Mouse (Mus musculus) embryonic facial prominence, embryonic 15.5 days (tissue): ENCODE measurements around the gene Col16a1. TPM values are rescaled to one million over a fixed set of nuclear protein-coding genes. Genes with fewer than 3 reads are reported as not detected.

Source experiments
- ATAC-seq: fragments of 200-750 bp; cut with Nextera tagmentation; 2 replicates; pipeline ENCODE4 v1.8.0; 2017; ENCODE audit warnings: low read depth, moderate TSS enrichment; ENCODE audit not compliant: insufficient number of reproducible peaks, low FRiP score, low TSS enrichment
- H3K27ac ChIP-seq: fragments of 300-500 bp; sonication (generic); replicated peaks from 2 replicates; pipeline ENCODE4 v1.5.1; 2015; ENCODE audit warnings: mild to moderate bottlenecking, inconsistent platforms
- H3K27me3 ChIP-seq: fragments of 300-500 bp; sonication (generic); 2 replicates; pipeline ENCODE4 v1.6.1; 2015; ENCODE audit warnings: inconsistent platforms
- H3K36me3 ChIP-seq: fragments of 300-500 bp; sonication (generic); 2 replicates; pipeline ENCODE4 v1.6.1; 2015; ENCODE audit warnings: mild to moderate bottlenecking, inconsistent platforms
- H3K4me1 ChIP-seq: fragments of 300-500 bp; sonication (generic); 2 replicates; pipeline ENCODE4 v1.6.1; 2015; ENCODE audit warnings: inconsistent platforms
- H3K4me2 ChIP-seq: fragments of 300-500 bp; sonication (generic); replicated peaks from 2 replicates; pipeline ENCODE4 v1.6.1; 2015; ENCODE audit warnings: mild to moderate bottlenecking, inconsistent platforms
- H3K4me3 ChIP-seq: fragments of 300-500 bp; sonication (generic); replicated peaks from 2 replicates; pipeline ENCODE4 v1.5.1; 2015; ENCODE audit warnings: mild to moderate bottlenecking, inconsistent platforms
- H3K9ac ChIP-seq: fragments of 300-500 bp; sonication (generic); 2 replicates; pipeline ENCODE4 v1.6.1; 2015; ENCODE audit warnings: inconsistent platforms
- H3K9me3 ChIP-seq: fragments of 300-500 bp; sonication (generic); replicated peaks from 2 replicates; pipeline ENCODE4 v1.6.1; 2016; ENCODE audit warnings: inconsistent platforms
- WGBS: fragments of 180-500 bp; shearing (Covaris S2); methylation state at CpG from one replicate; pipeline ENCODE4 v1.1.7; 2015; 5-methylcytosine and 5-hydroxymethylcytosine counted together
- polyA plus RNA-seq: library from polyadenylated mRNA; unstranded; fragments of >200 nt; fragmentation: Nextera tagmentation; extraction: Ambion mirVana; gene quantifications from 2 replicates; pipeline ENCODE4 v1.2.1, GENCODE M21; 2015

The Col16a1 gene
- polyA plus RNA-seq, 1 experiment from 2014 or later: 190 TPM

- peaks cover 5% of the 10 kb centered on the region; the same call in 1 of the 2 replicates for H3K4me1 ChIP-seq
- no peaks in the 10 kb centered on the region for H3K27me3 ChIP-seq
- no peak overlapping the region for H3K27ac ChIP-seq
- WGBS: 16% methylated on average over 8 of the region's 8 CpGs
- no peak overlapping the region for H3K4me3 ChIP-seq
- H3K4me2 ChIP-seq: no peak overlapping the region
- H3K36me3 ChIP-seq: peaks cover 43% of the 10 kb centered on the region
- no peak for ATAC-seq
- H3K9ac ChIP-seq: no peak overlapping the region
- no peaks in the 10 kb centered on the region for H3K9me3 ChIP-seq
Observed at GRCm38 (mm10) chr4:130066816-130067215, 19.2 kb downstream of the Col16a1 start.

- no peaks in the 10 kb centered on the region for H3K9me3 ChIP-seq
- peaks cover 13% of the 10 kb centered on the region; the same call in 1 of the 2 replicates for H3K4me1 ChIP-seq
- H3K4me3 ChIP-seq: no peak overlapping the region
- no peak overlapping the region for H3K4me2 ChIP-seq
- peaks cover 48% of the 10 kb centered on the region for H3K36me3 ChIP-seq
- 37% methylated on average over 3 of the region's 3 CpGs for WGBS
- no peak for ATAC-seq
- no peak overlapping the region for H3K9ac ChIP-seq
- H3K27me3 ChIP-seq: no peaks in the 10 kb centered on the region
- no peak overlapping the region for H3K27ac ChIP-seq
Observed at GRCm38 (mm10) chr4:130070523-130070922, 22.9 kb downstream of the Col16a1 start.

GRCm38 (mm10) chr4:130071758-130072157 is 24.1 kb downstream of the Col16a1 start:
- H3K4me3 ChIP-seq: no peak overlapping the region
- peaks cover 52% of the 10 kb centered on the region for H3K36me3 ChIP-seq
- H3K9ac ChIP-seq: no peak overlapping the region
- ATAC-seq: no peak
- peaks cover 10% of the 10 kb centered on the region; the same call in 1 of the 2 replicates for H3K4me1 ChIP-seq
- H3K27me3 ChIP-seq: peaks cover 8% of the 10 kb centered on the region; the same call in 1 of the 2 replicates
- H3K9me3 ChIP-seq: no peaks in the 10 kb centered on the region
- H3K4me2 ChIP-seq: no peak overlapping the region
- no peak overlapping the region for H3K27ac ChIP-seq
- 81% methylated on average over 2 of the region's 2 CpGs for WGBS

GRCm38 (mm10) chr4:130073367-130073766 is 25.7 kb downstream of the Col16a1 start:
- ATAC-seq: no peak
- 75% methylated on average over 4 of the region's 4 CpGs for WGBS

GRCm38 (mm10) chr4:130074761-130075515 is 27.3 kb downstream of the Col16a1 start:
- Histone ChIP-seq H3K9me3 (no peaks in the 10 kb centered on the region), H3K4me2 (no peak overlapping the region), H3K27me3 (peaks cover 8% of the 10 kb centered on the region; the same call in 1 of the 2 replicates), H3K9ac (no peak overlapping the region), H3K27ac (no peak overlapping the region), H3K4me3 (no peak overlapping the region), H3K4me1 (peaks cover 21% of the 10 kb centered on the region), H3K36me3 (peaks cover 51% of the 10 kb centered on the region)
- WGBS: 57% methylated on average over 17 of the region's 17 CpGs
- peak; percentile 13; the same call in 1 of the 2 replicates for ATAC-seq

More at GRCm38 (mm10) chr4:130073367-130073766, 25.7 kb downstream of the Col16a1 start:
- Histone ChIP-seq H3K9me3 (no peaks in the 10 kb centered on the region), H3K9ac (no peak overlapping the region), H3K27ac (no peak overlapping the region), H3K36me3 (peaks cover 56% of the 10 kb centered on the region), H3K4me1 (peaks cover 11% of the 10 kb centered on the region; the same call in 1 of the 2 replicates), H3K4me3 (no peak overlapping the region), H3K4me2 (no peak overlapping the region), H3K27me3 (peaks cover 8% of the 10 kb centered on the region; the same call in 1 of the 2 replicates)

GRCm38 (mm10) chr4:130076856-130077255 is 29.2 kb downstream of the Col16a1 start:
- Histone ChIP-seq H3K4me2 (no peak overlapping the region), H3K4me1 (peaks cover 36% of the 10 kb centered on the region), H3K9ac (no peak overlapping the region), H3K27me3 (peaks cover 8% of the 10 kb centered on the region; the same call in 1 of the 2 replicates), H3K27ac (no peak overlapping the region), H3K4me3 (no peak overlapping the region), H3K36me3 (peaks cover 48% of the 10 kb centered on the region), H3K9me3 (no peaks in the 10 kb centered on the region)
- WGBS: 54% methylated on average over 8 of the region's 8 CpGs
- ATAC-seq: no peak

- H3K4me1 ChIP-seq: peaks cover 41% of the 10 kb centered on the region
- peaks cover 32% of the 10 kb centered on the region for H3K36me3 ChIP-seq
- H3K27me3 ChIP-seq: peaks cover 8% of the 10 kb centered on the region; the same call in 1 of the 2 replicates
- H3K9me3 ChIP-seq: no peaks in the 10 kb centered on the region
- WGBS: 41% methylated on average over 17 of the region's 17 CpGs
- ATAC-seq: peak; percentile 27; the same call in 1 of the 2 replicates
- H3K27ac ChIP-seq: peak overlapping the region; percentile 34
- no peak overlapping the region for H3K9ac ChIP-seq
- no peak overlapping the region for H3K4me3 ChIP-seq
- H3K4me2 ChIP-seq: no peak overlapping the region
Observed at GRCm38 (mm10) chr4:130078816-130079485, 31.3 kb downstream of the Col16a1 start.

GRCm38 (mm10) chr4:130079521-130079920 is 31.9 kb downstream of the Col16a1 start:
- 36% methylated on average over 3 of the region's 3 CpGs for WGBS
- Histone ChIP-seq H3K27me3 (peaks cover 8% of the 10 kb centered on the region; the same call in 1 of the 2 replicates), H3K9me3 (no peaks in the 10 kb centered on the region), H3K9ac (no peak overlapping the region), H3K36me3 (peaks cover 26% of the 10 kb centered on the region), H3K27ac (peak overlapping the region; percentile 34; the same call in 1 of the 2 replicates), H3K4me3 (no peak overlapping the region), H3K4me2 (no peak overlapping the region), H3K4me1 (peaks cover 45% of the 10 kb centered on the region)
- ATAC-seq: no peak

GRCm38 (mm10) chr4:130081345-130082190 is 33.9 kb downstream of the Col16a1 start:
- Histone ChIP-seq H3K27ac (0 out of 2 replicates have a peak overlapping the region, but pooled peaks have one; percentile 22), H3K4me1 (peaks cover 37% of the 10 kb centered on the region), H3K27me3 (no peaks in the 10 kb centered on the region), H3K4me2 (no peak overlapping the region), H3K9ac (no peak overlapping the region), H3K36me3 (peaks cover 17% of the 10 kb centered on the region), H3K9me3 (no peaks in the 10 kb centered on the region), H3K4me3 (no peak overlapping the region)
- WGBS: 67% methylated on average over 19 of the region's 19 CpGs
- no peak for ATAC-seq

- Histone ChIP-seq H3K27me3 (no peaks in the 10 kb centered on the region), H3K36me3 (peaks cover 11% of the 10 kb centered on the region), H3K9me3 (no peaks in the 10 kb centered on the region), H3K9ac (no peak overlapping the region), H3K27ac (no peak overlapping the region), H3K4me3 (no peak overlapping the region), H3K4me2 (no peak overlapping the region), H3K4me1 (peaks cover 37% of the 10 kb centered on the region)
- ATAC-seq: no peak
- 49% methylated on average over 9 of the region's 9 CpGs for WGBS
Observed at GRCm38 (mm10) chr4:130082211-130082610, 34.6 kb downstream of the Col16a1 start.
